Mouse (Mus musculus): Measurements from ENCODE around the gene Mical2. TPM values are rescaled to one million over a fixed set of nuclear protein-coding genes. Genes with fewer than 3 reads are reported as not detected.
A peak's percentile ranks its signal among the peaks of the same experiment; 100 is the strongest.

The Mical2 gene
- polyA plus RNA-seq, 1 experiment from 2014 or later = 1.9 TPM

- no peaks in the 10 kb centered on the region for H3K9me3 ChIP-seq
- no peak overlapping the region for H3K4me3 ChIP-seq
- no peaks in the 10 kb centered on the region for H3K27me3 ChIP-seq
- H3K36me3 ChIP-seq = no peaks in the 10 kb centered on the region
- no peak overlapping the region for H3K4me2 ChIP-seq
- ATAC-seq (ENCODE audit: low read depth) = no peak
- 75% methylated on average over 8 of the region's 8 CpGs for WGBS
- H3K4me1 ChIP-seq (replicated peaks) = no peaks in the 10 kb centered on the region
- H3K9ac ChIP-seq = no peak overlapping the region
- no peak overlapping the region for H3K27ac ChIP-seq (replicated peaks)
Observed at GRCm38 (mm10) chr7:112197461-112197860, 28.2 kb upstream of the Mical2 start.

DNA sequence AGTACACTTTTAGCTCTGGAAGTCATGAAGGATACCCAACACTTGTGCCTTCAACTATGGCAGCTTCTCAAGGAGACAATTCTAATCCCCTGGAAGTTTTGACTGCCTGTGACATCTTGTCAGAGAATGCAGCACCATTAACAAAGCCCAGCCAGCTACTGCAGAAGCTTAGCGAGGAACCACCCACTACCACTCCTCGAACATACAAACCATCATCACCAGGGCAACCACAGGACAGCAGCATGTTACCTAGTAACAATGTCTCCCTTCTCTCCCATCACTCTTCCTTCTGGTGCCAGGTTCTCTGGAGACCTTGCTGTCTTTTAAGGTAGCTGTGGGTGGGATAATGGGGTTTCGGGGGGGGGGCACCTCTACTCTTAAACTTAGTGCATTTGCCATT, 26.3 kb upstream of the Mical2 start:
- Histone ChIP-seq H3K4me2 (no peak overlapping the region), H3K9ac (no peak overlapping the region), H3K36me3 (no peaks in the 10 kb centered on the region), H3K27me3 (no peaks in the 10 kb centered on the region), H3K9me3 (no peaks in the 10 kb centered on the region), H3K4me3 (no peak overlapping the region), H3K27ac (replicated peaks) (no peak overlapping the region), H3K4me1 (replicated peaks) (no peaks in the 10 kb centered on the region)
- ATAC-seq (ENCODE audit: low read depth) = no peak
- 54% methylated on average over 3 of the region's 3 CpGs for WGBS

DNA sequence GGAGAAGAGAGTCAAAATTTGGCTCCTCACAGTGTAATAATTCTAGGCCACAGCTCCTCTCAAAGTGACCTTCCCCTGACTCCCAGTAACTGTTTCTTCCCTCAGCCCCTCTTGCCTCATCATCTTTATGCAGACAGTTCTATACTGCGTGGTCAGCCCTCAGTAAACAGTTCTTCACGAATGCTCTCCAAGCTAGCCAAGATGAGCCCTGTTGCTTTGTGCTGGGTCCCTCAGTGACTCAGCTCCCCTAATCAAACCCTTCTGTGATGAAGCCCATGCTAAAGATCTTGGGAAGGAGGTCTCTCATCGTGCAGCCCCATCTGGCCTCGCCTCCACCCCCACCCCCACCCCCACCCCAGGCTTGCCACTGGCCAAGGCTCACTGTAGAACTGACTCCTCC, 24.9 kb upstream of the Mical2 start:
- 45% methylated on average over 4 of the region's 4 CpGs for WGBS
- Histone ChIP-seq H3K27me3 (no peaks in the 10 kb centered on the region), H3K4me3 (no peak overlapping the region), H3K9me3 (no peaks in the 10 kb centered on the region), H3K4me2 (no peak overlapping the region), H3K36me3 (no peaks in the 10 kb centered on the region), H3K4me1 (replicated peaks) (no peaks in the 10 kb centered on the region), H3K9ac (no peak overlapping the region), H3K27ac (replicated peaks) (no peak overlapping the region)
- ATAC-seq (ENCODE audit: low read depth) = no peak

DNA sequence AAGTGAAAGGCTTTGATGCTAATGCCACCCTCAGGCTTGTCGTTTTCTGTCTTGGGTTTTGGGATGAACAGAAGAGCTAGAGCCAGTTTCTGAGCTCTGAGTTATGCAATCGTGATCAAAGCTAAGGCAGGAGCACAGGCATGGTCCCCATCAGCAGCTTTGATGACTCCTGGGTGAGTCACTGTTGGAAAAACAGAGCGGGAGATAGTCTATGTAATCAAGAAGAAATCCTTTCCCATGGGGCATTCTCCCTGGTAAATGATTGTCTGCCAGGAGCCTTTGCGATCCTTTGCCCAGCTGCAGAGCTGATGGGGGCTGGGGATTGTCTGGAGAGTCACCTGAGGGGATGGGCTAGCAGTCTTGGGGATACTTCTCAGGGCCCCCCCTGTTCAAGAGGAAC, 23.5 kb upstream of the Mical2 start:
- no peaks in the 10 kb centered on the region for H3K4me1 ChIP-seq (replicated peaks)
- no peak overlapping the region for H3K4me2 ChIP-seq
- no peaks in the 10 kb centered on the region for H3K36me3 ChIP-seq
- no peak for ATAC-seq (ENCODE audit: low read depth)
- H3K9me3 ChIP-seq = no peaks in the 10 kb centered on the region
- WGBS = 60% methylated on average over 4 of the region's 4 CpGs
- no peak overlapping the region for H3K9ac ChIP-seq
- H3K27ac ChIP-seq (replicated peaks) = no peak overlapping the region
- H3K4me3 ChIP-seq = no peak overlapping the region
- no peaks in the 10 kb centered on the region for H3K27me3 ChIP-seq

DNA sequence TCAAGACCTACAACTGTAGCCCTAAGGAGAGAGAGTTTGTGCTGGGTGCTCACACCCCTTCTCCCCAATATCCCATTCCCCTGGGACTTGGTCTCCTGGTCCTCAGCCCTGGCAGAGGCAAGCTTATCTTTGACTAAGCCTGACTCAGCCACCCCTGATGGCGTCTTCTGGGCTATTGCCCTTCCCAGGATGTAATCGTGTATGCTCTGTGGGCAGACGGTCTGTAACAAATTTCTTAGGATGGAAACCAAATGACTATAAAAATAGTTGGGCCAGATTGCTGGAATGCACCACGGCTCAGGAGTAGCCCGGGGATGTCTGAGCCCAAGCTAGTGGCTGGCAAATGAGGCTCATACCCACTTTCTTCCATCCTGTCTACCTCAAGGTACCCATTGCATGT, 22.8 kb upstream of the Mical2 start:
- Histone ChIP-seq H3K36me3 (no peaks in the 10 kb centered on the region), H3K27ac (replicated peaks) (no peak overlapping the region), H3K4me2 (no peak overlapping the region), H3K9ac (no peak overlapping the region), H3K9me3 (no peaks in the 10 kb centered on the region), H3K4me3 (no peak overlapping the region), H3K4me1 (replicated peaks) (no peaks in the 10 kb centered on the region), H3K27me3 (no peaks in the 10 kb centered on the region)
- no peak for ATAC-seq (ENCODE audit: low read depth)
- WGBS = 83% methylated on average over 5 of the region's 5 CpGs

DNA sequence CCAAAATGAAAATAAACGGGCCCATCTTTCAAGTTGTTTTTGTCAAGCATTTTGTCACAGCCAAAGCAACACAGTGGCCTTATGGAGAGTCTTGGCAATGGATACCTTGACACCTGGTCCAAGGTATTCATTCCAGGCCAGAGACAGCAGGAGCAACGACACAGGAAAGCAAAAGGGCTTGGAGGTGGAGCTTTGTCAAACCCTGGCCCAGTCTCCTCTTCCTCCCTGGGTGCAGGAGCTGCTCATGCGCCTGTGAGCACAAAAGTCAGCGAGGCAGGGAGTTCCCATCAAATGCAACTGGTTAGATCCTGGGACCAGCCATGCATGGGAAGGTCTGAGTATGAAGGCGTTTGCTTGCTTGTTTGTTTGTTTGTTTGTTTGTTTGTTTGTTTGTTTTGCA, 21.7 kb upstream of the Mical2 start:
- Histone ChIP-seq H3K27me3 (no peaks in the 10 kb centered on the region), H3K36me3 (no peaks in the 10 kb centered on the region), H3K9me3 (no peaks in the 10 kb centered on the region), H3K9ac (no peak overlapping the region), H3K27ac (replicated peaks) (no peak overlapping the region), H3K4me1 (replicated peaks) (no peaks in the 10 kb centered on the region), H3K4me3 (no peak overlapping the region), H3K4me2 (no peak overlapping the region)
- 66% methylated on average over 5 of the region's 5 CpGs for WGBS
- ATAC-seq (ENCODE audit: low read depth) = no peak

- Histone ChIP-seq H3K9ac (no peak overlapping the region), H3K4me2 (no peak overlapping the region), H3K36me3 (no peaks in the 10 kb centered on the region), H3K27me3 (no peaks in the 10 kb centered on the region), H3K4me3 (no peak overlapping the region), H3K27ac (replicated peaks) (no peak overlapping the region), H3K4me1 (replicated peaks) (no peaks in the 10 kb centered on the region), H3K9me3 (no peaks in the 10 kb centered on the region)
- ATAC-seq (ENCODE audit: low read depth) = no peak
- WGBS = 73% methylated on average over 6 of the region's 6 CpGs
Observed at GRCm38 (mm10) chr7:112204380-112204963, 21.2 kb upstream of the Mical2 start.

GRCm38 (mm10) chr7:112205513-112205912, 20.1 kb upstream of the Mical2 start:
- no peaks in the 10 kb centered on the region for H3K36me3 ChIP-seq
- H3K27me3 ChIP-seq = no peaks in the 10 kb centered on the region
- no peak overlapping the region for H3K4me2 ChIP-seq
- H3K9me3 ChIP-seq = no peaks in the 10 kb centered on the region
- H3K4me1 ChIP-seq (replicated peaks) = no peaks in the 10 kb centered on the region
- ATAC-seq (ENCODE audit: low read depth) = no peak
- no peak overlapping the region for H3K4me3 ChIP-seq
- 91% methylated on average over 6 of the region's 6 CpGs for WGBS
- no peak overlapping the region for H3K27ac ChIP-seq (replicated peaks)
- no peak overlapping the region for H3K9ac ChIP-seq

DNA sequence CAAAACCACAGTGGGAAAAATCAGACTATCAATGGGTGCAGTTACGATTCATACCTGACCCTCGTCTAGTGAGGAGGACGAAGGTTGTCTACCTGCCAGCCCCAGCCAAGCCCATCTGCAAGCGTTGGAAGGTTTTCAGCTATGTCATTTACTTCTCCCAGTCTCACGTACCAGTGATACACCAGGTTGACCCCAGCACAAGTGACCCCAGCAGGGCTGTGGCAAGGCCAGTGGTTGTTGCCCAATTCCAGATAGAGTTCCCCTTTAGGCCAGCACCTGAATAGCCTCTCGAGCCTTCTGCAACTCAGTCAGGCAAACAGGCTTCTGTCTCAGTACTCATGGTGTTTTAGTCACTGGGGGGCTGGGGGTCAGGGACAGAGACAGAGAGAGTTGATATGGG, 17.9 kb upstream of the Mical2 start:
- H3K9me3 ChIP-seq = no peaks in the 10 kb centered on the region
- no peaks in the 10 kb centered on the region for H3K36me3 ChIP-seq
- no peak overlapping the region for H3K4me3 ChIP-seq
- 0 out of 2 replicates have a peak, but pooled peaks cover 3% of the 10 kb centered on the region for H3K4me1 ChIP-seq (replicated peaks)
- no peaks in the 10 kb centered on the region for H3K27me3 ChIP-seq
- no peak overlapping the region for H3K4me2 ChIP-seq
- ATAC-seq (ENCODE audit: low read depth) = no peak
- no peak overlapping the region for H3K9ac ChIP-seq
- WGBS = 93% methylated on average over 6 of the region's 6 CpGs
- no peak overlapping the region for H3K27ac ChIP-seq (replicated peaks)

DNA sequence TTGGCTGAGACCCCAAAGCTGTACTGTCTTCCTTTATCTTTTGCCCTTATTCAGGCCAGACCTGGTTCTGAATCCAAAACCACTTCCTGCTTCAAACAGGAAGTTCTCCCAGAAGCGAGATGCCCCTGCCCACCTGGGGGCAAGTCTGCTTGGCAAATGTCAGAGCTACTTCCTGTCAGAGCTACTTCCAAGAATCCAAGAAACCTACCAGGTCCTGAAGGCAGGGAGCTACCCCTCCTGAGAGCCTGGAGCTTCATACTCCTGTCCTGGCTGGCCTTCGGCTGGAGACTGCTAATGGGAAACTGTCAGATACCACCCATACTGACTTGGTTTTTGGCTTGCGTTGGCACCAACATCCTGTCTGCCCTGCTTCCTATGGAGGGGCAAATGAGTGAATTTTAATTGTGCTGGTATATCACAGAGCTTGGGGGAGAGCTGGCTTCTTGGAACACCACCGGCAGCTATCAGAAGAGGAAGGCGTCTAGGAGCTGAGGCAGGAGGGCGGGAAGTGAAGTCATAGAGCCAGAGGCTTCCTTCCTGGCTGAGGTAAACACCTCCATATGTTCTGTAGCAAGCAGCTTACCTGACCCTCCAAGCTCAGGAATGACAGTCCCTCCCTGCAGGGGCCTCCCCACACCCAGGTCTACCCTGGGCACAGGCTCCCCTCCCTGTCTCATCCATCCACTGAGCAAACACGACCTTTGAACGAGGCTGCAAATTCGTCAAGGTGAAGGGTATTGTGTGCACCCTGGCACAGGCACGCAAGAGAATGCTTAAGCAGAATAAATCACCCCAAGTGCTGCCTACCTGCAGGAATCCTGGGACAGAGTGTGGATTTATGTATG, 17.1 kb upstream of the Mical2 start:
- H3K9me3 ChIP-seq = no peaks in the 10 kb centered on the region
- WGBS = 71% methylated on average over 10 of the region's 10 CpGs
- H3K4me3 ChIP-seq = no peak overlapping the region
- H3K9ac ChIP-seq = no peak overlapping the region
- H3K4me2 ChIP-seq = no peak overlapping the region
- no peak for ATAC-seq (ENCODE audit: low read depth)
- H3K36me3 ChIP-seq = no peaks in the 10 kb centered on the region
- no peak overlapping the region for H3K27ac ChIP-seq (replicated peaks)
- peaks cover 11% of the 10 kb centered on the region for H3K4me1 ChIP-seq (replicated peaks)
- H3K27me3 ChIP-seq = no peaks in the 10 kb centered on the region

DNA sequence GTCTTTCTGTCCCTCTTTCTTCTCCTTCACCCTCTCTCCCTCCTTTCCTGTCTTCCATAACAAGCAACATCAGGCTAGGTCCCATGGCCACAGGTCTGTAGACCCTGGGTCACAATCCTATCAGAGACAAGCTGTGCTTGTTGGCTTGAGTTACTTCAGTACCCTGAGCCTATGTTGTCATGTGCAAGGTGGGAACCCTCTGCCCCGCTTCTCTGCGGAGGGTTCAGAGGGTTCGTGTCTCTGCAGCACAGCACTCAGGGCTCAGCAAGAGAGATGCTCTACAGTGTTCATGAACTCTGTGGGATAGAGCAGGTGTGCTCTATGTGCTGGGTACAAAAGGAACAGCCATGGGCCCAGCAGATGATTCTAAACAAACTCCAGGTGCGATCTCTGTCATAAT, 16.0 kb upstream of the Mical2 start:
- WGBS = 94% methylated on average over 4 of the region's 4 CpGs
- H3K4me1 ChIP-seq (replicated peaks) = peaks cover 15% of the 10 kb centered on the region
- H3K9ac ChIP-seq = no peak overlapping the region
- no peaks in the 10 kb centered on the region for H3K9me3 ChIP-seq
- H3K4me3 ChIP-seq = no peak overlapping the region
- no peak for ATAC-seq (ENCODE audit: low read depth)
- H3K36me3 ChIP-seq = no peaks in the 10 kb centered on the region
- H3K27ac ChIP-seq (replicated peaks) = no peak overlapping the region
- H3K27me3 ChIP-seq = no peaks in the 10 kb centered on the region
- no peak overlapping the region for H3K4me2 ChIP-seq

- Histone ChIP-seq H3K36me3 (no peaks in the 10 kb centered on the region), H3K4me2 (no peak overlapping the region), H3K4me3 (no peak overlapping the region), H3K4me1 (replicated peaks) (peaks cover 15% of the 10 kb centered on the region), H3K9ac (no peak overlapping the region), H3K27ac (replicated peaks) (no peak overlapping the region), H3K9me3 (no peaks in the 10 kb centered on the region), H3K27me3 (no peaks in the 10 kb centered on the region)
- WGBS = 44% methylated on average over 8 of the region's 8 CpGs
- ATAC-seq (ENCODE audit: low read depth) = peak; percentile 86
Observed at GRCm38 (mm10) chr7:112212921-112213721, 12.5 kb upstream of the Mical2 start.
